Mouse (Mus musculus) adrenal gland, postnatal 36 days (tissue): ENCODE results near the gene Ntm. TPM values are rescaled to one million over a fixed set of nuclear protein-coding genes. Genes with fewer than 3 reads are reported as not detected.

ENCODE experiments used
- DNase-seq, 2 experiments: peaks; one replicate each; pipeline ENCODE4 v3.0.0; 2021; ENCODE audit warnings: mixed read lengths in 1 of 2
- total RNA-seq, 2 experiments: library from RNA; stranded (reverse); gene quantifications; 2 replicates each; pipeline ENCODE4 v1.2.3; 2021

The Ntm gene
- total RNA-seq, 2 experiments from 2014 or later: 0.33 to 1.1 TPM

DNA sequence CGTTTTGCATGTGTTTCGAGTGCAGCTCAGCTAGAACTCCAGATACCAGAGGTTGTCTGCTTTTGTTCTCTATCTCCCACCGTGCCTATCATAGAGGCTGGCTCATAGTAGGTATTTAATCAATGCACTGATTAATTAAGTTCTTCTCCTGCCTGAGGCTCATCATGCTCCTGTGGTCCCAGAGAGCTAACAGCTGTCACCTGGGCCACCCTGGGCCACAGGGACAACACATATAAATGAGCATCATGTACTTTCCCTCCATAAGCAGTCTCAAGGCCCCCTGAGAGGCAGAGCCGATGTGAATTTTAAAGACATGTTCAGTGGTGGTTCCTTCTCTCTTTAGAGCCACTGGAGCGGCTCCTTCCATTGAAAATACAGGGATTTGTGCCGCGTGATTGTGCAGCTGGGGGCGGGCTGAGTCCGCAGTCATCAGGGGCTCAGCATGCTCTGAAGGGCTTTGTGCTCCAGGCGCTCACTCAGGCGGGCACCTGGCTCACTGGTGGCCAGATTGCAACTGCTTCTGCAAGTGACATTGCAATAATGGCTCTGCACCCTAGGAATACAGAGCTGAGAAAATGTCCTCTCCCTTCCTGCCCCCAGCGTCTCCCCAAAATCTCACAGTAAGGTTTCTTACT, 160.8 kb downstream of the Ntm start:
- DNase-seq: no peak

GRCm38 (mm10) chr9:29796281-29796680, 166.7 kb downstream of the Ntm start:
- no peak for DNase-seq

- no peak for DNase-seq
Observed at GRCm38 (mm10) chr9:29791199-29791915, 171.6 kb downstream of the Ntm start.

DNA sequence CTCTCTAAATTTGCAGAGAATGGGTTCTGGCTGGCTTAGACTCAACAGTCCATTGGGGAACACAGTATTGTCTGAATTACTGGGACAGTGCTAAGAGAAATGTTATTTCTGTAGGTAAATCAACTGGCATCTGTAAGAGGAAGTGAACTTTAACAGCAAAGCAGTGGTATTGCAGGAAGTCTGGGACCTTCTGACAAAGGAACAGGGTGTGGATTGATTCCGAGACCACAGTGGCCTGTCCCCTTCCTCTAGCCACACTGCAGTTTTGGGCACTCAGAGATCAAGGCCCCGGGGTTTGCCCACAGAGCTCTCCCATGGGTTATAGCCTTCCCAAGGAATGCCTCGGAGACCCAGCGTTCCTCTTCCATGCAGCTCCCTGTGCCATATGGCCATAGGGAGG, 172.9 kb downstream of the Ntm start:
- no peak for DNase-seq

- no peak for DNase-seq
Observed at GRCm38 (mm10) chr9:29788855-29789254, 174.1 kb downstream of the Ntm start.

- no peak for DNase-seq
Observed at GRCm38 (mm10) chr9:29787408-29787807, 175.5 kb downstream of the Ntm start.

- no peak for DNase-seq
Observed at GRCm38 (mm10) chr9:29782697-29783096, 180.2 kb downstream of the Ntm start.

DNA sequence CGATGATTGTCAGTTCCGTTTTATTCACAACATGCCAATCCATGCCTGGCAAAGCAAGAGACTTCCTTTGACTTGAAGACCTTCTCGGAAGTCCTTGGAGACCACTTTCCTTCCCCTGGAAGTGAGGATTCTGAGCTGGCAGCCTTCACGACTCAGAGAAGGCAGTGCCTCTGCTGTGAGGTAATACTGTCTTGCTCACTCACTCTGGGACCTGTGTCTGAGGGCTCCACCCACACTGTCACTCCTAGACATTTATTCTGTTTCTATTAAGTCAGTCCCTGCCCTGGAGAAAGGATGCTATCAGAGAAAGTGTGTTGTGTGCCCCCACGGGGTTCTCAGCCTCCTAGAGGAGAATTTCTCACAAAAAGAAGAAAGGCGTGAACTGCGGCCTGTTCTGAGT, 183.2 kb downstream of the Ntm start:
- no peak for DNase-seq

DNA sequence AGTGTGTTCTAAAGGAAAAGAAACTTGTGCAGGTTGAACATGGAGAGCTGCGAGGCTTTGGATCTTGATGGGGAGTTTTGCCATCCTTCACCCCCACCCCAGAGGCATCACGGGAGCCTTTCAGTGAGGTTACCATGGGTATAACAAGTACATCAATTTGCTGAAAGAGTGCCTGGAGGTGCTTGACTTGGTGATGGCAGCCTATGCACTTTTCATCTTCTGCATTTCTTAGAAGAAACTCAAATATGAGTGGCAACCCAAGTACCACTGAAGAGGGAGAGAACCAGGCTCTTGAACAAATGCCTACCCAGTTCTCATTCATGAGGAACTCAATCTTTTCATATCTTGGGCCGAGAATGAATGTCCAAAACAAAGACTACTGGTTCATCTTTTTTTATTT, 186.0 kb downstream of the Ntm start:
- no peak for DNase-seq

- no peak for DNase-seq
Observed at GRCm38 (mm10) chr9:29776542-29776941, 186.4 kb downstream of the Ntm start.

DNA sequence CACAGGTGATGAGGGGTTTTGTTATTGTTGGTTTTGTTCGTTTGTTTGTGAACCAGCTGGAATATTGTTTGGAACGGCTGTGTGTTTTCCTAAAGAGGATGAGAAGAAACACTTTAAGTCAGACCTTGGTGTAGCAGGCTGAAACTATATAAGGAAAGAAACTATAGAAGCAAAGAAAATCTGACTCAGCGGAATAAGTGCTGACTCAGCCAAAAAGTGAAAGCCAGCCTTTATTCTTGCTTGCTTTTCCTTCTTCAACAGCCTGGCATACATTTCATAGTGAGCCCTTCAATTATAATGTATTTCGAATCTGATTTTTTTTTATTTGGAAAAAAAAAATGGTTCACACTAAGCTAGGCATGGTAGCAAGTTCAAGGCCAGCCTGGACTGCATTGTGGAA, 186.9 kb downstream of the Ntm start:
- DNase-seq: no peak

DNA sequence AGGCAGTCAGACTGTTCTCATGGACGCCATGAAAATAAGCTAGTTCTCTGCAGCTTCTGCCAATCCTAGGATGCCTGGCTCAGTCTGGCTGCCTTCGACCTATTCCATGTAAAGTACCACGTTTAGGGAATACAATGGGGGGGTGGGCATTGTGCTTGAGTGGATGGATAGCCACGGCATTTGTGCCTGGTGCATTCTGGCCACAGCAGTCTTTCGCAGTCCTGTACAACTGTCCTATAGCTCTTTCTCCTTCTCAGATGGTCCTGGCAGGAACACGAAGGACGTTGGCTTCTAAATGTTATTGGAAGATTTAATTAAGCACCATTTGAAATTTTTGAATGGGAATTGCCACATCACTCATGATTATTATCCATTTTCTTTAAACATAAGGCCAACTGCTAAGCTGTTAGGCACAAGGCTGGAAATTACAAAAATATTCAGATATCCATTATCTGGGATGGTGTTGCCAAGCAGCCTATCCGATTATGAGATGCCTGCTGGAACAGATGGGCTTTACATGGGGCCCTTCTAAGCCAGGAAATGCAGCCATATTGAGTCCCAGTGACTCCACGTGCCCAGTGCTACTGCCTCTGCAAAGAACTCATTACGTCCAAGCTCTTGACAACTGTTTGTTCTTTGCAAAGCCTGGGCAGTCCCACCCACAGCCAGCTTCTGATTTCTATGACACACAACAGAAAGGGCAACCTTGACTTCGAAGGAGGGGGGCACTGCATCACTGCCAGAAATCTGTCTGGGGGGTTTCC, 190.1 kb downstream of the Ntm start:
- DNase-seq: no peak

- DNase-seq: no peak
Observed at GRCm38 (mm10) chr9:29771870-29772269, 191.1 kb downstream of the Ntm start.

DNA sequence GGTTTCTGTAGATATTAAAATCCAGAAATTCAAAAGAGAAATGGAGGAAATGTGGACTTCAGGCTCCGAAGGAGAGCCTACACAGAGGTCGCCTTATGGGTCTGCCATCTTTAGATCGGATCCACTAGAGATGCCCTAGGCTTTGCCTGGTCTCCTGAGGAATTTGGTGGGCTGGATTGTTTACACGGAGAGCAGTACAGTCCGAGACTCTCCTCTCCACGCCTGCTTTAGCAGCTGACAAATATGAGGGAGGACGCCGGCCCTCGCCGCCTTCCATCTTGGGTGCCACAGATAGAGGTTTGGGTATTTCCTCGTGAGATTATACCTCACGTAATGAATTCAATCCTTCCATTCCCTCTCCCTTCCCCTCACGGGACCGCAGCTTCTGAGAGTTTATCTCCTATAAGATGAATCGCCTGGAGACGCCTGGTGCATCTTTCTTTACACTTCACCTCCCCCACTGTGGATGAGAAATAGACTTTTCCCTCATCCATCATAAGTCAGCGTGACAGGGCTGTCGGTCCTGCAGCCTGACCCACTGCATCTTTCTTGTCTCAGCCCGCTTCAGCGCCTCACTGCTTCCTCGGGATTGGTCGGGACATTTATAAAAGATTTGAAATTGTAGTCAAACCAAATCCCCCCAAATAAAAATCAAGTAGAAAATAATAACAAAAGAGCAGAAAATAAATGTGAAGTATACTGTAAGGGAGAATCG, 191.7 kb downstream of the Ntm start:
- no peak for DNase-seq

GRCm38 (mm10) chr9:29769361-29769760, 193.6 kb downstream of the Ntm start:
- DNase-seq: peak in 1 of 2 experiments; percentile 3

DNA sequence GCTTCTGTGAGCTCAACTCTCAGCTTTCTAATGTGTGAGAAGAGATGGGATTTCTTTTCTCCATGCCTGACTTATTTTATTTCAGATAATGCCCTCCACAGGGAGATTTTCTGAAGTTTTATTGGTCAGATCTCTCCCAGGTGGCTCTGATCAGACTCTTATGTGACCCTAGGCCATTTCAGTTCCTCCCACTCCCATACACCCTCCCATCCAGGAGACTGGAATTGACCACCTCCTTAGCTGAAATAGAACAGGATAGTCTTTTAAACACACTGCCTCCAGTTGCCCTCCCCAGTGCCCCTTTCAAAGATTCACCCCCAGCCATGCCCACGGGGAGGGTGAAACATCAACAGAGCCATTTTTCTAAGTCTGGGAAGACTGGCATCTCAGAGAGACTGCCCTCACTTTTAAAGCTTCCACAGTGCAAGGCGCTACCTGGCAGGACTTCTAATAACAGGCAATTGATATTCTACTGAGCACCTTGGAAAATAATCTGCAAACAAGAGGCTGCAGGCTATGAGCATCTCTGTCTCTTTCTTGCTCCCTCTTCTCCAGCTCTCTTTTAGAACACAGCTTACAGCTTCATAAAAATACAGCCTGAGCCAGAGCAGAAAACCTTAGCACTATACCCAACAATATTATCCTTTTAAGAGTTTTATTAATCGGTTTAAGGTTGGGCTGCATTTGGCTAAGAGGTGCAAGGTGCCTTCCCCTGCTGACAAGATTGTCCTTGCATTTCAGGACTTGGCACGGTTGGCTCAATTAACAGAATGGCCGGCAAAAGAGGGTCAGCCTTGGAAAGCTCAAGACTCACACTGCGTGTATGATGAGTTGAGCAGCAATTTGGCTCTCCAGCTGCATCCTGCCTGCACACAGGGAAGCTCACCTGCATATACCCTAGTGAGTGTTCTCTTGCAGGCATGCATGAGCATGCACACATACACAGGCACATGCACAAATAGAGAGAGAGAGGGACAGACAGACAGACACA, 196.7 kb downstream of the Ntm start:
- DNase-seq: no peak

- no peak for DNase-seq
Observed at GRCm38 (mm10) chr9:29763338-29763737, 199.6 kb downstream of the Ntm start.

DNA sequence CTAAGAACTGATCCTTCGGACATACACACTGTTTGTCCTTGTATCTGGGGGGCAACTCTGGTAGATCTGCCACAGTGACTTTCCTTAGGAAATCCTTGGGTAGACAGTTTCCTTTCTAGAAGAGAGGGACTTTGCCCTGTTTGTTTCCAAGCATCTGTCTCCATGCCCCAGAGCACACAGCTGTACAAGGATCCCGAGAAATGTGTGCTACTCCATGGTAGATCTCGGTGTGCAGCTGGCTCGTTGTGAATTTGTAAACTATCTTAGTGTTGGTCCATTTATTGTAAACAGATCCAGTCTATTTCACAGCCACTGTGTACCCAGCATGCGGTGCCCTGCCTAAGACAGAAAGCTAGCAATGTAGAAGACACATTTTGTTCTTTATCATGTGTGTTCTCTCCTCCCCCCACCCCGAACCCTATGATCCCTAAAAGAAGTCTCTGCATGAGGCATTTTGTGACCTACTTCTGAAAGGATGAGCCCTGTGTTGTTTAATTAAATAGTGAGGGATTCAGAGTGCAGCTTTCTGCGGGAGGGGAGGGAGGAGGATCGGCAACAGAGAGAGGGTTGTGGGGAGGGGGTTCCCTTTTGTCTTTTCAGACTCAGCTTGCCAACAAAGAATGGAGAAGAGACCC, 200.9 kb downstream of the Ntm start:
- DNase-seq: no peak

DNA sequence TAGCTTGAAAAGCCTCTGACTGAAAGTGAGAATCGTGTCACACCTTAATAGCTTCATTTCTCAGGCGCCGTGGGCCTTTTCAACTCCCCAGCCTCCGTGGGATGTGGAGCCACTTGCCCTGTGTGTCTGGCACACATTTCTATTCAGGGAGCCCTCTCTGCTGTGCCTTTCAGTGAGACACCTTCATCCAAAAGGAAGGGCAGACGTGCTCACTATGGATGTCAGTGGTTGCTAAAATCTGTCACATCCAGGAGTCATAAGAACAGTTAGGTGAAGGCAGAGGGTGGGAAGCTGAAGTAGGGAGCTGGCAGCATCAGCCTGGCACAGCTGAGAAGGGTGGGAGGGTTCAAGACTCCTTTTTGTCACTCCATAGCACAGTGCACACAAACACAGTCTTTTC, 201.4 kb downstream of the Ntm start:
- no peak for DNase-seq

DNA sequence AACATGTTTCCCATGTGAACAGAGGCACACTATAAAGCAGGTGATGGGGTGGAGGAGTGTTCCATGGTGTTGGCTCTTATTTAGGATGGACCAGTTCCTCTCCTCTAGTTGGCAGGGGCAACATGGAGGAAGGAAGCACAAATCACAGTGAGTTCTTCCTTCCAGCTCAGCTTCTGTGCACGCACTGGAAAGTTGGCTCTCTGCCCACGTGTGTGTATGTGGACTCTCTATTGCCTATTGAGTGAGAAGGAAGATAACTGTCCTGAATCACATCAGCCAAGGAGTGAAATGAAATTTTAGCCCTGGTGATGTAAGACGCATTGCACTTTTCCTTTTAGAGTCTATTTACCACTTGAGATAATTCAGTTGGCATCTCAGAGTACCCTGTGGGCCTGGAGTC, 203.0 kb downstream of the Ntm start:
- DNase-seq: peak in 1 of 2 experiments; percentile 6

GRCm38 (mm10) chr9:29759060-29759459, 203.9 kb downstream of the Ntm start:
- DNase-seq: no peak
